Mouse (Mus musculus) bone marrow, adult 2 months (tissue): Measurements from ENCODE around the gene Pcgf5. TPM values are rescaled to one million over a fixed set of nuclear protein-coding genes. Genes with fewer than 3 reads are reported as not detected.

Experiments
- H3K27ac ChIP-seq: fragments of 200-500 bp; 2 replicates; pipeline ENCODE4 v1.5.1; 2012; ENCODE audit warnings: low read depth, mild to moderate bottlenecking, control low read depth, inconsistent platforms, low read length; ENCODE audit not compliant: control insufficient read depth, poor library complexity, insufficient read depth
- H3K4me1 ChIP-seq: fragments of 200-500 bp; 2 replicates; pipeline ENCODE4 v1.6.1; 2011; ENCODE audit warnings: low read length; ENCODE audit not compliant: control insufficient read depth, insufficient read depth
- H3K4me3 ChIP-seq: fragments of 200-500 bp; replicated peaks from 2 replicates; pipeline ENCODE3; 2011; ENCODE audit warnings: mild to moderate bottlenecking, low read depth, low read length, control low read depth; ENCODE audit not compliant: control insufficient read depth
- CTCF ChIP-seq: fragments of 200-500 bp; IDR thresholded peaks from 2 replicates; pipeline ENCODE4 v1.5.1; 2011; ENCODE audit warnings: low read length, control low read depth; ENCODE audit not compliant: control insufficient read depth, insufficient read depth
- POLR2A ChIP-seq: fragments of 200-500 bp; IDR thresholded peaks from 2 replicates; pipeline ENCODE4 v1.6.1; 2011; ENCODE audit warnings: low read depth, mild to moderate bottlenecking, control low read depth, low read length, borderline replicate concordance; ENCODE audit not compliant: control insufficient read depth
- WGBS: fragments of 180-500 bp; shearing (Covaris S2); methylation state at CpG from one replicate; pipeline ENCODE4 v1.1.7; 2018; 5-methylcytosine and 5-hydroxymethylcytosine counted together
- polyA plus RNA-seq: library from polyadenylated mRNA; stranded (reverse); fragments of >200 nt; gene quantifications from 2 replicates; pipeline ENCODE4 v1.2.4, GENCODE M21; 2011; ENCODE audit warnings: low replicate concordance; ENCODE audit not compliant: missing spikeins, insufficient read depth, insufficient read length

The Pcgf5 gene
- polyA plus RNA-seq, 1 experiment: 14.7 TPM

GRCm38 (mm10) chr19:36348801-36349486 is 835 bp downstream of the Pcgf5 start:
- Histone ChIP-seq H3K4me3 (peak overlapping the region; percentile 73), H3K4me1 (no peaks in the 10 kb centered on the region; the same call in 1 of the 2 replicates), H3K27ac (peak overlapping the region; percentile 76)
- TF ChIP-seq CTCF: no peak
- peak; percentile 34; the same call in 1 of the 2 replicates for TF ChIP-seq POLR2A
- WGBS: under 1% methylated on average over 84 of the region's 85 CpGs

- TF ChIP-seq POLR2A (no peak), CTCF (no peak)
- Histone ChIP-seq H3K27ac (no peak overlapping the region), H3K4me3 (peak overlapping the region; percentile 73), H3K4me1 (no peaks in the 10 kb centered on the region; the same call in 1 of the 2 replicates)
- 3% methylated on average over 15 of the region's 15 CpGs for WGBS
Observed at GRCm38 (mm10) chr19:36349487-36349955, 1.4 kb downstream of the Pcgf5 start.

GRCm38 (mm10) chr19:36350181-36350580 is 2.1 kb downstream of the Pcgf5 start:
- TF ChIP-seq POLR2A: no peak
- peak overlapping the region; percentile 9 for H3K4me3 ChIP-seq
- no peaks in the 10 kb centered on the region; the same call in 1 of the 2 replicates for H3K4me1 ChIP-seq
- no peak overlapping the region for H3K27ac ChIP-seq
- WGBS: 36% methylated on average over 11 of the region's 11 CpGs

- TF ChIP-seq POLR2A (no peak), CTCF (no peak)
- no peaks in the 10 kb centered on the region; the same call in 1 of the 2 replicates for H3K4me1 ChIP-seq
- H3K4me3 ChIP-seq: no peak overlapping the region
- 83% methylated on average over 9 of the region's 9 CpGs for WGBS
- H3K27ac ChIP-seq: no peak overlapping the region
Observed at GRCm38 (mm10) chr19:36350870-36351269, 2.8 kb downstream of the Pcgf5 start.

GRCm38 (mm10) chr19:36362541-36362940 is 14.4 kb downstream of the Pcgf5 start:
- Histone ChIP-seq H3K4me1 (no peaks in the 10 kb centered on the region), H3K27ac (no peak overlapping the region), H3K4me3 (no peak overlapping the region)
- 86% methylated on average over 5 of the region's 5 CpGs for WGBS
- no peak for TF ChIP-seq CTCF
- no peak for TF ChIP-seq POLR2A

GRCm38 (mm10) chr19:36364757-36365156 is 16.6 kb downstream of the Pcgf5 start:
- 70% methylated on average over 8 of the region's 8 CpGs for WGBS
- TF ChIP-seq POLR2A (no peak), CTCF (no peak)
- no peak overlapping the region for H3K4me3 ChIP-seq
- no peak overlapping the region for H3K27ac ChIP-seq
- H3K4me1 ChIP-seq: no peaks in the 10 kb centered on the region

- peaks cover 3% of the 10 kb centered on the region; the same call in 1 of the 2 replicates for H3K4me1 ChIP-seq
- TF ChIP-seq POLR2A (no peak), CTCF (no peak)
- no peak overlapping the region for H3K27ac ChIP-seq
- 52% methylated on average over 10 of the region's 10 CpGs for WGBS
- no peak overlapping the region for H3K4me3 ChIP-seq
Observed at GRCm38 (mm10) chr19:36371478-36371877, 23.4 kb downstream of the Pcgf5 start.

- H3K27ac ChIP-seq: no peak overlapping the region
- H3K4me3 ChIP-seq: no peak overlapping the region
- no peak for TF ChIP-seq POLR2A
- peaks cover 3% of the 10 kb centered on the region; the same call in 1 of the 2 replicates for H3K4me1 ChIP-seq
- 82% methylated on average over 6 of the region's 6 CpGs for WGBS
Observed at GRCm38 (mm10) chr19:36373056-36373621, 25.0 kb downstream of the Pcgf5 start.

- WGBS: 3% methylated on average over 11 of the region's 11 CpGs
- Histone ChIP-seq H3K4me3 (peak overlapping the region; percentile 42), H3K4me1 (peaks cover 4% of the 10 kb centered on the region), H3K27ac (peak overlapping the region; percentile 54)
- TF ChIP-seq CTCF: no peak
- no peak for TF ChIP-seq POLR2A
Observed at GRCm38 (mm10) chr19:36375200-36375783, 27.2 kb downstream of the Pcgf5 start.
